Mouse (Mus musculus): ENCODE measurements at regions not wholly inside any gene's neighbourhood (a gene's known extent, or its start where the extent isn't known, plus 50 kb on each side); places are given as distances from the start of the nearest gene placed in this dataset.

GRCm38 (mm10) chr11:112442639-112443038, 339.4 kb upstream of the Sox9 start:
- TF ChIP-seq MAX (IDR thresholded peaks at IDR 0.05; ENCODE audit: low read depth) (no peak), TCF12 (IDR thresholded peaks at IDR 0.05; ENCODE audit: insufficient read depth, poor library complexity, severe bottlenecking) (no peak), TCF3 (IDR thresholded peaks at IDR 0.05; ENCODE audit: insufficient read length, low read depth) (no peak), POLR2A (IDR thresholded peaks at IDR 0.05; ENCODE audit: insufficient read length, low read depth) (no peak)
